Mouse (Mus musculus) left cerebral cortex, adult 11 months (tissue): ENCODE data around the gene Gm47283.
A peak's percentile ranks its signal among the peaks of the same experiment; 100 is the strongest.
"Not testable (repeated sequence)": the region's sequence is repeated elsewhere in the genome, so short reads cannot be mapped to it uniquely, and the experiment has no call there.

Experiments
- DNase-seq: peaks from one replicate; pipeline ENCODE4 v3.0.0; 2022; ENCODE audit warnings: low spot score

The Gm47283 gene

GRCm38 (mm10) chrY:90784438-90784837 is at the start of gene Gm47283:
TSS of gene Gm47283 (plus strand) at chrY:90784738.
- DNase-seq, result not testable (repeated sequence)

- not testable (repeated sequence) for DNase-seq
These were observed 49.2 kb upstream of the Gm47283 start for GRCm38 (mm10) chrY:90735181-90735895.

- DNase-seq, result not testable (repeated sequence)
These were observed 48.1 kb upstream of the Gm47283 start for GRCm38 (mm10) chrY:90736217-90737000.

GRCm38 (mm10) chrY:90737606-90738430 is 46.7 kb upstream of the Gm47283 start:
- no peak for DNase-seq

GRCm38 (mm10) chrY:90738431-90738680 is 46.2 kb upstream of the Gm47283 start:
- no peak for DNase-seq

- peak; percentile 34 for DNase-seq
These were observed 45.6 kb upstream of the Gm47283 start for GRCm38 (mm10) chrY:90738841-90739530.

GRCm38 (mm10) chrY:90739531-90740012 is 45.0 kb upstream of the Gm47283 start:
- DNase-seq, result peak; percentile 58

- peak; percentile 35 for DNase-seq
These were observed 44.5 kb upstream of the Gm47283 start for GRCm38 (mm10) chrY:90740013-90740561.

GRCm38 (mm10) chrY:90741006-90741405 is 43.5 kb upstream of the Gm47283 start:
- DNase-seq, result peak; percentile 36

GRCm38 (mm10) chrY:90741452-90742260 is 42.9 kb upstream of the Gm47283 start:
- DNase-seq, result peak; percentile 47

- not testable (repeated sequence) for DNase-seq
These were observed 42.1 kb upstream of the Gm47283 start for GRCm38 (mm10) chrY:90742261-90743052.

- DNase-seq, result peak; percentile 25
These were observed 41.3 kb upstream of the Gm47283 start for GRCm38 (mm10) chrY:90743053-90743810.

- DNase-seq, result peak; percentile 23
These were observed 40.7 kb upstream of the Gm47283 start for GRCm38 (mm10) chrY:90743811-90744220.

- DNase-seq, result peak; percentile 94
These were observed 40.1 kb upstream of the Gm47283 start for GRCm38 (mm10) chrY:90744381-90744981.

- not testable (repeated sequence) for DNase-seq
These were observed 39.3 kb upstream of the Gm47283 start for GRCm38 (mm10) chrY:90745256-90745655.

GRCm38 (mm10) chrY:90754721-90755120 is 29.8 kb upstream of the Gm47283 start, which contains the start of gene Gm21860:
TSS of gene Gm21860 (minus strand) at chrY:90754821.
- not testable (repeated sequence) for DNase-seq

GRCm38 (mm10) chrY:90839077-90839476 is 54.5 kb downstream of the Gm47283 start, which contains the start of gene Gm21748:
TSS of gene Gm21748 (minus strand) at chrY:90839177.
- DNase-seq, result not testable (repeated sequence)
